Mouse (Mus musculus) myocyte (in vitro differentiated cells): ENCODE data around the gene Msi2. TPM values are rescaled to one million over a fixed set of nuclear protein-coding genes. Genes with fewer than 3 reads are reported as not detected.

Experiments used
- H3K27me3 ChIP-seq: one replicate; pipeline ENCODE4 v1.6.1; 2011; ENCODE audit not compliant: control insufficient read depth, insufficient read depth, insufficient read length
- H3K36me3 ChIP-seq: one replicate; pipeline ENCODE4 v1.6.1; 2011; ENCODE audit not compliant: control insufficient read depth, insufficient read depth
- H3K4me2 ChIP-seq: one replicate; pipeline ENCODE4 v1.6.1; 2011; ENCODE audit warnings: low read depth, control low read depth
- H3K4me3 ChIP-seq: one replicate; pipeline ENCODE4 v1.5.1; 2011; ENCODE audit warnings: mild to moderate bottlenecking, control low read depth, moderate library complexity
- H3K79me2 ChIP-seq: one replicate; pipeline ENCODE4 v1.6.1; 2011; ENCODE audit not compliant: control insufficient read depth, insufficient read depth
- H3ac ChIP-seq: one replicate; pipeline ENCODE4 v1.6.1; 2011; ENCODE audit not compliant: control insufficient read depth, insufficient read length
- CEBPB ChIP-seq: IDR thresholded peaks from 2 replicates; pipeline ENCODE4 v1.6.1; 2011; ENCODE audit warnings: mild to moderate bottlenecking, moderate library complexity; ENCODE audit not compliant: poor library complexity, insufficient read depth, severe bottlenecking
- E2F4 ChIP-seq: IDR thresholded peaks from one replicate; pipeline ENCODE4 v1.6.1; 2011; ENCODE audit warnings: mild to moderate bottlenecking, control low read depth, moderate library complexity; ENCODE audit not compliant: insufficient read depth
- MAX ChIP-seq: IDR thresholded peaks from one replicate; pipeline ENCODE4 v1.6.1; 2011; ENCODE audit warnings: low read depth, mild to moderate bottlenecking, control low read depth
- MYOD1 ChIP-seq, 3 experiments: IDR thresholded peaks; one replicate each; pipeline ENCODE4 v1.6.1; 2011; ENCODE audit warnings: control low read depth in 2 of 3, low read depth in 2 of 3, mild to moderate bottlenecking in 2 of 3, moderate library complexity in 1 of 3; ENCODE audit not compliant: insufficient read length in 2 of 3, control insufficient read depth in 1 of 3
- MYOG ChIP-seq, 3 experiments: IDR thresholded peaks; one replicate each; pipeline ENCODE4 v1.6.1; 2011; ENCODE audit warnings: control low read depth in 2 of 3, low read depth in 2 of 3, mild to moderate bottlenecking in 2 of 3; ENCODE audit not compliant: insufficient read length in 2 of 3, control insufficient read depth in 1 of 3, insufficient read depth in 1 of 3
- POLR2A ChIP-seq: IDR thresholded peaks from one replicate; pipeline ENCODE4 v1.6.1; 2011; ENCODE audit warnings: low read depth, mild to moderate bottlenecking, control low read depth, moderate library complexity; ENCODE audit not compliant: insufficient read length
- POLR2AphosphoS2 ChIP-seq: IDR thresholded peaks from one replicate; pipeline ENCODE4 v1.6.1; 2011; ENCODE audit warnings: low read depth, control low read depth; ENCODE audit not compliant: insufficient read length
- REST ChIP-seq: IDR thresholded peaks from one replicate; pipeline ENCODE4 v1.6.1; 2011; ENCODE audit warnings: mild to moderate bottlenecking, control low read depth, moderate library complexity; ENCODE audit not compliant: insufficient read depth, insufficient read length
- SRF ChIP-seq: IDR thresholded peaks from one replicate; pipeline ENCODE4 v1.6.1; 2011; ENCODE audit warnings: low read depth; ENCODE audit not compliant: control insufficient read depth, insufficient read length
- TCF12 ChIP-seq: IDR thresholded peaks from one replicate; pipeline ENCODE4 v1.6.1; 2011; ENCODE audit warnings: mild to moderate bottlenecking, control low read depth; ENCODE audit not compliant: poor library complexity, insufficient read depth, severe bottlenecking
- TCF3 ChIP-seq: IDR thresholded peaks from one replicate; pipeline ENCODE4 v1.6.1; 2011; ENCODE audit warnings: low read depth, control low read depth; ENCODE audit not compliant: insufficient read length
- USF1 ChIP-seq: IDR thresholded peaks from one replicate; pipeline ENCODE4 v1.6.1; 2011; ENCODE audit warnings: low read depth, mild to moderate bottlenecking, control low read depth, moderate library complexity
- polyA plus RNA-seq: library from polyadenylated mRNA; unstranded; fragments of >200 nt; fragmentation: generic; extraction: Trizol; gene quantifications from one replicate; pipeline ENCODE4 v1.2.1, GENCODE M21; 2012; ENCODE audit warnings: missing spikeins

Gene Msi2
- polyA plus RNA-seq, 1 experiment, result 37.9 TPM

DNA sequence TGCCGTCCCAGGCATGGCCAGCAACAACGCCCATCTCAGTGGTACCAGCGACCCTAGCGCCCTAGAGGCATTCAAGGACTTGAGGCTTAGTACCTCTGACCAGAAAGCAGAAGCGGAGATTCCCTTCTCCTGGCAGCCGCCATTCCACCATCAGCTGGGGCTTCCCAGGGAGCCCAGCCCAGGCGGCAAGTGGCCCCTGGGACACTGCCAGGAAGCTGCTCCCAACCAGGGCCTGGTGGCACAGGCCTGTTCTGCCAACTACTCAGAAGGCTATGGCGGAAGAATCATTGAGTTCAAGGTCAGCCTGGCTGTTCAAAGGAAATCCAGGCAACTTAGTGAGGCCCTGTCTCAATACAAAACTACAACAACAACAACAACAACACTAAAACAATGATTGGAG lies 91.7 kb downstream of the Msi2 start:
- H3K27me3 ChIP-seq, result no peaks in the 10 kb centered on the region
- H3K4me2 ChIP-seq, result no peak overlapping the region
- H3ac ChIP-seq, result no peak overlapping the region
- TF ChIP-seq REST (no peak), CEBPB (no peak), POLR2AphosphoS2 (no peak), SRF (no peak), MYOG (IDR thresholded peaks at IDR 0.05; ENCODE audit: control insufficient read depth in 1 of 3, insufficient read depth in 1 of 3, insufficient read length in 2 of 3, low read depth in 2 of 3) (no peak), E2F4 (no peak), MAX (no peak), MYOD1 (IDR thresholded peaks at IDR 0.05; ENCODE audit: control insufficient read depth in 1 of 3, insufficient read length in 2 of 3, low read depth in 2 of 3) (no peak), POLR2A (no peak), USF1 (no peak), TCF12 (no peak), TCF3 (no peak)
- H3K4me3 ChIP-seq, result no peak overlapping the region
- peaks cover 68% of the 10 kb centered on the region for H3K79me2 ChIP-seq
- H3K36me3 ChIP-seq, result no peaks in the 10 kb centered on the region

DNA sequence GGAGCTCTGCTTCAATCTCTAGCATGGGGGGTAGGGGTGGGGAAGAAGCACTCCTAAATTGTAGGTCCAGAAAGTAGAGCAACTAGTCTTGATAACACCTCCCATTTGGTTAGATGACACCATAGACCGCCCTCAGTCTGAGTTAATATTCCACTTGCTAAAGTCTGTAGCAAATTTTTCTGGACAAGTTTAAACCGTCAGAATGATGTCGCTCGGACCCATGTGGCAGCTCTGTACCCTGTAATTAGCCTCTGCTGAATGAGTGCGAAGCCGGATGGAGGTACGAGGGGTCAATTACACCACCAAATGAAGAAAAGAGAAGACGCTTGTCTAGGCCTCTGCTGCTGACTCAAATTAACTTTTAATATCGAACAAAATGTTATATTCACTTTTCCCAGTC lies 92.3 kb downstream of the Msi2 start:
- H3K27me3 ChIP-seq, result no peaks in the 10 kb centered on the region
- TF ChIP-seq POLR2A, result no peak
- no peak for TF ChIP-seq USF1
- TF ChIP-seq TCF12, result no peak
- no peak for TF ChIP-seq MAX
- no peak for TF ChIP-seq POLR2AphosphoS2
- TF ChIP-seq CEBPB, result no peak
- TF ChIP-seq REST, result no peak
- TF ChIP-seq MYOG (IDR thresholded peaks at IDR 0.05; ENCODE audit: control insufficient read depth in 1 of 3, insufficient read depth in 1 of 3, insufficient read length in 2 of 3, low read depth in 2 of 3), result no peak
- TF ChIP-seq E2F4, result no peak
- TF ChIP-seq SRF, result no peak
- TF ChIP-seq TCF3, result no peak
- TF ChIP-seq MYOD1 (IDR thresholded peaks at IDR 0.05; ENCODE audit: control insufficient read depth in 1 of 3, insufficient read length in 2 of 3, low read depth in 2 of 3), result no peak
- no peak overlapping the region for H3K4me2 ChIP-seq
- no peak overlapping the region for H3ac ChIP-seq
- H3K4me3 ChIP-seq, result no peak overlapping the region
- no peaks in the 10 kb centered on the region for H3K36me3 ChIP-seq
- peaks cover 70% of the 10 kb centered on the region for H3K79me2 ChIP-seq

DNA sequence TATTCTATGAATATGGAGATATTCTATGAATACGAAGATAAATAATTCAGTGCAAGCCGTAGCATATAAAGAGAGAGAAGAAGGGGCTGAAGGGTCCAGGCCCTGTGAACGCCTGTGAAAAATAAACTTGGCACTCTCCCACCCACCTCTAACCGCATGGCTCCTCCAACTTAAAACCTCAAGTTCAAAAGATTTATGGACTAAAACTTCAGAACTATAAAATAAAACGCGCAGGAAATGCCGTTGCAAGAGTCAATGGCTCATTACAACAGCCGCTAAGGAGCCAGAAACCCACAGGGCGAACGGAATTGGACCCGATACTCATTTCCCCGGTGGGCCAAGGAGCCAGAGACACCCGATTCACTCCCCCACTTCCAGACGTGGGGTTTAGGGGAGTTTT lies 93.2 kb downstream of the Msi2 start:
- Histone ChIP-seq H3ac (no peak overlapping the region), H3K4me2 (no peak overlapping the region), H3K4me3 (no peak overlapping the region), H3K27me3 (no peaks in the 10 kb centered on the region), H3K36me3 (no peaks in the 10 kb centered on the region), H3K79me2 (peaks cover 64% of the 10 kb centered on the region)
- TF ChIP-seq POLR2A (no peak), USF1 (no peak), MAX (no peak), MYOD1 (IDR thresholded peaks at IDR 0.05; ENCODE audit: control insufficient read depth in 1 of 3, insufficient read length in 2 of 3, low read depth in 2 of 3) (no peak), REST (no peak), TCF3 (no peak), TCF12 (no peak), SRF (no peak), E2F4 (no peak), MYOG (IDR thresholded peaks at IDR 0.05; ENCODE audit: control insufficient read depth in 1 of 3, insufficient read depth in 1 of 3, insufficient read length in 2 of 3, low read depth in 2 of 3) (no peak), POLR2AphosphoS2 (no peak), CEBPB (no peak)

DNA sequence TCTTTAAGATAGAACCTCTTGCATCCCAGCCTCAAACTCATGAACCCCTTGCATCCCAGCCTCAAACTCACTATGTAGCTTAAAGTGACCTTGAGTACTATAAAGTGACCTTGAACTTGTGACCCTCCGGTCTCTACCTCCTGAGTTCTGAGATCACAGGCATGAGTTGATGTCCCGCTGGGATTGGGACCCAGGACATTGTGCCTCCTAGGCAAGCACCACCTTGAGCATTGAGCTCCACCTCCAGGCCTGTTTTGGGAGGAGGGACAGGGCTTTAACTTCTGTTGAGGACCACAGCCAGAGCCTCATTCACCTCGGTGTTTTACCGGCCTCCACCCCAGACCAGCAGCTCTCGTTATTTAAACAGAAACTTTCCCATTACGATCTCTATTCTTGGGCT lies 93.7 kb downstream of the Msi2 start:
- no peak overlapping the region for H3K4me2 ChIP-seq
- H3K36me3 ChIP-seq, result no peaks in the 10 kb centered on the region
- TF ChIP-seq TCF3 (no peak), TCF12 (no peak), MYOG (IDR thresholded peaks at IDR 0.05; ENCODE audit: control insufficient read depth in 1 of 3, insufficient read depth in 1 of 3, insufficient read length in 2 of 3, low read depth in 2 of 3) (no peak), USF1 (no peak), SRF (no peak), E2F4 (no peak)

DNA sequence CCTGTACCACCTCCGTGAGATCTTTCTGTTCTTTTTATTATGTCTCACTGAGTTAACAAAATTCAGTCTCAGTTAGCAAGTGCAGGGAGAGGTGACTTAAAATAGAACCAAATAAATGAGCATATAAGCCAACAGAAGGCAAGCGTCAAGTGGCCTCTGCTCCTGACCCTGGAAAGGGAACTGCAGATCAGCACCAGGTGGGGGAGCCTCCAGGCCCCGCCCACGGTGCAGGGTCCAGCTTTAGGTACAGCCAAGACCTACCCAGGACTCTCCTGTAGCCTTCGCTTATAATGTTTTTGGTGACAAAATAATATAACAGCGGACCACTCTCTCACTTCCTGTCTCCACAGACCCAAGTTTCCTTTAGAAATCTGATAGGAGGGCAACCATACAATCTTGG lies 94.6 kb downstream of the Msi2 start:
- no peaks in the 10 kb centered on the region for H3K27me3 ChIP-seq
- no peak overlapping the region for H3K4me3 ChIP-seq
- no peaks in the 10 kb centered on the region for H3K36me3 ChIP-seq
- H3ac ChIP-seq, result no peak overlapping the region
- TF ChIP-seq CEBPB (no peak), REST (no peak), TCF3 (no peak), USF1 (no peak), POLR2AphosphoS2 (no peak)
- no peak overlapping the region for H3K4me2 ChIP-seq
- peaks cover 52% of the 10 kb centered on the region for H3K79me2 ChIP-seq

More for the DNA sequence above, 93.7 kb downstream of the Msi2 start:
- Histone ChIP-seq H3K27me3 (no peaks in the 10 kb centered on the region), H3K4me3 (no peak overlapping the region), H3ac (no peak overlapping the region), H3K79me2 (peaks cover 60% of the 10 kb centered on the region)
